Mouse (Mus musculus) thymus, adult 2 months (tissue): Measurements from ENCODE around the gene Ppard.

ENCODE experiments used
- CTCF ChIP-seq: fragments of 200-500 bp; IDR thresholded peaks from 2 replicates; pipeline ENCODE4 v1.5.1; 2012; ENCODE audit warnings: mild to moderate bottlenecking, control low read depth, low read length, moderate library complexity, borderline replicate concordance; ENCODE audit not compliant: control insufficient read depth, poor library complexity, insufficient read depth; ENCODE audit errors: extremely low read depth
- POLR2A ChIP-seq: fragments of 200-500 bp; IDR thresholded peaks from 2 replicates; pipeline ENCODE4 v1.6.1; 2012; ENCODE audit warnings: mild to moderate bottlenecking, low read length, control low read depth, moderate library complexity; ENCODE audit not compliant: control insufficient read depth, poor library complexity, insufficient read depth; ENCODE audit errors: extremely low read depth

DNA sequence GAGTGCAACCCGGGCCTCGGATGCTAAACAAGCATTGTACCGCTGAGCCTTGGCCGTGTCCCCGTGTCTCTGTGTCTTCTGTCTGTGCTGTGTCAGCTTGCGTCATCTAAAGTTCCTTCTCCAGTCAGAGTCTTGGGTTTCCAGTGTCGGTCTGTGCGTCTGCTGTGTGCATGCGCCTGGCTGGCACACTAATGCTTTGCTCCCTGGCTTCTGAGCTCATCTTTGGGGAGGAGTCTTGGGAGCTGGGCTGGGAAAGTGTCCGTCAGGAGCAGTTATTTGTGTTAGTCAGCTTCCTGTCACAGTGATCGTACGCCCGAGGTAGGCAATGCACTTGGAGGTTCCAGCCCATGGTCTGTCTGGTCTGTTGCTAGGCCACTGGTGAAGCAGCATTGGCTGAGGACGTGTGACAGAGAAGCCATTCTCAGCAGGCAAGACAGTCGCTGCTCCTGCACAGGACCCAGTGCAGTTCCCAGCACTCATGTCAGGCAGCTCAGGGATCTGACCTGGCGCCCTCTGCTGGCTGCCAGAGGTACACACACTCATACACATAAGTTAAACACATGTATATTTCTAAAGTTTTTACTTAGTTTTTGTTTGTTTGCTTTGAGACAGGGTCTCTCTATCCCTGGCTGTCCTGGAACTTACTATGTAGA lies 27.5 kb downstream of the Ppard start:
- TF ChIP-seq CTCF (peak; percentile 56; the same call in 1 of the 2 replicates), POLR2A (no peak)
